Mouse (Mus musculus): ENCODE data around the gene Slc26a10. TPM values are rescaled to one million over a fixed set of nuclear protein-coding genes. Genes with fewer than 3 reads are reported as not detected.

The Slc26a10 gene
- total and polyA plus RNA-seq, 2 experiments from 2014 or later, result 0.10 to 0.80 TPM

DNA sequence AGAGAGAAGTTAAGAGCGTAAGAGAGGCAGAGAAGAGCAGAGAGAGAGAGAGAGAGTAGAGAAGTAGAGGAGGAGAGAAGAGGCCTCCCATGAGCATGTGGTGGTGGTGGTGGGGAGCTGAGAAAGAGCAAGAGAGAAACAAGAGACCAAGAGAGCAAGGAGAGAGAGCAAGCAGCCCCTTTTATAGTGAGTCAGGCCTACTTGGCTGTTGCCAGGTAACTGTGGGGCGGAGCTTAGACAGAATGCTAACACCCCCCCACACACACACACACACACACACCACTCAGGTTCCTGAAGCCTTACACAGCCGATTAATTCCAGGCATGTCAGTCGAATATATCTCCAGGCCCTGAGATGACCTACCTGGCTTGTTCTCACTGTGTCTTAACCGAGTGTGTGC is 35.1 kb downstream of the Slc26a10 start:
- DNase-seq, result no peak
- H3K27ac ChIP-seq (ENCODE audit: low read depth, low read length), result no peak overlapping the region
- no peak overlapping the region for H3K9ac ChIP-seq
- no peaks in the 10 kb centered on the region for H3K27me3 ChIP-seq (ENCODE audit: insufficient read depth, low read length)
- no peaks in the 10 kb centered on the region for H3K9me3 ChIP-seq (ENCODE audit: low read length)
- H3K36me3 ChIP-seq (ENCODE audit: insufficient read depth), result no peaks in the 10 kb centered on the region
- no peak overlapping the region for H3K4me3 ChIP-seq (ENCODE audit: low read depth, low read length)
- H3K4me1 ChIP-seq (ENCODE audit: insufficient read depth), result no peaks in the 10 kb centered on the region
- no peak overlapping the region for H3K4me2 ChIP-seq (ENCODE audit: low read depth)
- ATAC-seq, result no peak
- 79% methylated on average over 5 of the region's 5 CpGs for WGBS
- TF ChIP-seq CTCF (IDR thresholded peaks at IDR 0.05; ENCODE audit: low read depth), result no peak

DNA sequence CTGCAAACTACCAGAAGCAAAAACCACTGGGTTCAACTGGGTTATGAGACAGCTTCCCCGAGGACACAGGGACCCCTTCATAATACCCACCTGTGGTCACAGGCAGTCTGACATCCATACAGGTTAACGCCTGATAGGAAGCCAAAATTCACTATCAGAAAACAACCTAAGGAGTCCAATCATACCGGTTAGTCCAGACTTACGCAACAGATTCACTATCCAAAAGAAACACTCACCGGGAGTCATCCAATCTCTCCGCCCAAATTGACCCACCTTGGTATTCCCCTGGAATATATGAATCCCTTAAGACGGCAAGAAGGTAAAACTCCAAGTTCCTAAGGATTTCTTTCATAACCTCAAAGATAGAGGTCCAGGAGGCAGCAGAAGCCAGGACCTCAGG is 35.9 kb downstream of the Slc26a10 start:
- no peak overlapping the region for H3K9ac ChIP-seq
- H3K9me3 ChIP-seq (ENCODE audit: low read length), result no peaks in the 10 kb centered on the region
- DNase-seq, result no peak
- no peak for TF ChIP-seq CTCF (IDR thresholded peaks at IDR 0.05; ENCODE audit: low read depth)
- ATAC-seq, result no peak
- no peaks in the 10 kb centered on the region for H3K4me1 ChIP-seq (ENCODE audit: insufficient read depth)
- H3K27ac ChIP-seq (ENCODE audit: low read depth, low read length), result no peak overlapping the region
- H3K4me3 ChIP-seq (ENCODE audit: low read depth, low read length), result no peak overlapping the region
- 93% methylated on average over 7 of the region's 7 CpGs for WGBS
- H3K36me3 ChIP-seq (ENCODE audit: insufficient read depth), result no peaks in the 10 kb centered on the region
- H3K4me2 ChIP-seq (ENCODE audit: low read depth), result no peak overlapping the region
- H3K27me3 ChIP-seq (ENCODE audit: insufficient read depth, low read length), result no peaks in the 10 kb centered on the region

DNA sequence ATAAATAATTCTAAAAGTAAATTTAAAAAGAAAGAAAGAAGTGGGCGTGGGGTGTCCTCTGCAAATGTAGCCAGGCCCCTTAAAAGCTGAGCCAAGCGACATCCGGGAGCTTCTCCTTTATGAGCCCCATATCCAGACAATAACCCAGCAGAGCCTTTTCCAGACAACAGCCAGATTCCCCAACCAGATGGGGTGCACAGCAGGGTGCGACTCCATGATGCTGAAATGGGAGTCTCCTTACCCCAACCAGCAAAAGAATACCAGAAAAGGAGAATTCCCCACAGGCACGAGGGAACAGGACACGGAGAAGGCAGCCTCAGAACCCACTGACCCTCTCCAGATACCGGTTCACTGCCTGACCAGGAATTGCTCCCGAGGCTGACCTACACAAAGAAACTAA is 37.2 kb downstream of the Slc26a10 start:
- Histone ChIP-seq H3K4me1 (ENCODE audit: insufficient read depth) (no peaks in the 10 kb centered on the region), H3K4me3 (ENCODE audit: low read depth, low read length) (no peak overlapping the region)
- TF ChIP-seq CTCF (IDR thresholded peaks at IDR 0.05; ENCODE audit: low read depth), result no peak

DNA sequence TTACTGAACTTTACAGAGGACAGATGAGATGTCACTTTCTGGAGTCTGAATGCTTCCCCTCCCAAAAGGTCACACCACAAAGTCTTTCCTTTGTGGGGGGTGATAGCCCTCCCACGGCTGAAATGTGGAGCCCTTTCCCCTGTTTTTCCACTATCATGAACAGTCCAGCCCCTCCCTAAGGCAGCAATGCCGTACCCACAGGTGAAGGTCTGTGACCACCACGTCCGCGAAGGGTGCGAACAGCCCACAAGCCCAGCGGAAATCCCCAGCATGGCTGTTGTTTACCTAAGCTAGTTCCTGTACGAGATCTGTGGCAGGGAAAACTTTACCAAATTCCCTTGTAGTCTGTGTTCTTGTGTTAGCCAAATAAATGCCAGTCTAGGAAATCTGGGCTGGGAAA is 38.9 kb downstream of the Slc26a10 start:
- no peaks in the 10 kb centered on the region for H3K36me3 ChIP-seq (ENCODE audit: insufficient read depth)
- H3K27me3 ChIP-seq (ENCODE audit: insufficient read depth, low read length), result no peaks in the 10 kb centered on the region
- no peaks in the 10 kb centered on the region for H3K9me3 ChIP-seq (ENCODE audit: low read length)
- no peak for DNase-seq
- TF ChIP-seq CTCF (IDR thresholded peaks at IDR 0.05; ENCODE audit: low read depth), result no peak
- H3K4me2 ChIP-seq (ENCODE audit: low read depth), result no peak overlapping the region
- 84% methylated on average over 8 of the region's 8 CpGs for WGBS
- no peaks in the 10 kb centered on the region for H3K4me1 ChIP-seq (ENCODE audit: insufficient read depth)
- no peak overlapping the region for H3K9ac ChIP-seq
- no peak for ATAC-seq
- H3K27ac ChIP-seq (ENCODE audit: low read depth, low read length), result no peak overlapping the region
- no peak overlapping the region for H3K4me3 ChIP-seq (ENCODE audit: low read depth, low read length)

More for the DNA sequence above, 37.2 kb downstream of the Slc26a10 start:
- no peak overlapping the region for H3K9ac ChIP-seq
- H3K27ac ChIP-seq (ENCODE audit: low read depth, low read length), result no peak overlapping the region
- H3K4me2 ChIP-seq (ENCODE audit: low read depth), result no peak overlapping the region
- 82% methylated on average over 8 of the region's 8 CpGs for WGBS
- H3K27me3 ChIP-seq (ENCODE audit: insufficient read depth, low read length), result no peaks in the 10 kb centered on the region
- ATAC-seq (no peak), DNase-seq (no peak)
- no peaks in the 10 kb centered on the region for H3K36me3 ChIP-seq (ENCODE audit: insufficient read depth)
- H3K9me3 ChIP-seq (ENCODE audit: low read length), result no peaks in the 10 kb centered on the region

DNA sequence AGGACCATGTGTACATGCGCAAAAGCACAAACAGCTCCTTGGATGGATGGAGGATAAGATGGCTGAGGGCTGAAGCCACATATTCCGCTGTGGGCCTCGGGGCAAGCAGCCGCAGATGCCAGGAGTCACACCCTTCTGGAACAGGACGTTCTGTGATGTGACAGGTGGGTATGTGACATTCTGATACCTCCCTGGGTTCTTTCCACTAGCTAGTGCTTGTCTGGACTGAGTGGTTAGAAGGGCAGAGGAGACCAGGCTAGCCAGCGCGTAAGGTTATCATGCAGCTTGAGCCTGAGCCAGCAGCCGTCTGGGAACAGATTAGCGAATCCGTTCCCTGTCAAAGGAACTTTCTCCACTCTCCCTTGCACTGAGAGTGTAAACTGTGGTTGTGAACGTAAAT is 39.5 kb downstream of the Slc26a10 start:
- no peak overlapping the region for H3K4me3 ChIP-seq (ENCODE audit: low read depth, low read length)
- H3K36me3 ChIP-seq (ENCODE audit: insufficient read depth), result no peaks in the 10 kb centered on the region
- no peaks in the 10 kb centered on the region for H3K9me3 ChIP-seq (ENCODE audit: low read length)
- no peak overlapping the region for H3K27ac ChIP-seq (ENCODE audit: low read depth, low read length)
- H3K4me1 ChIP-seq (ENCODE audit: insufficient read depth), result no peaks in the 10 kb centered on the region
- H3K27me3 ChIP-seq (ENCODE audit: insufficient read depth, low read length), result no peaks in the 10 kb centered on the region
- WGBS, result 90% methylated on average over 11 of the region's 11 CpGs
- no peak for ATAC-seq
- H3K4me2 ChIP-seq (ENCODE audit: low read depth), result no peak overlapping the region
- DNase-seq, result no peak
- TF ChIP-seq CTCF (IDR thresholded peaks at IDR 0.05; ENCODE audit: low read depth), result no peak
- H3K9ac ChIP-seq, result no peak overlapping the region

DNA sequence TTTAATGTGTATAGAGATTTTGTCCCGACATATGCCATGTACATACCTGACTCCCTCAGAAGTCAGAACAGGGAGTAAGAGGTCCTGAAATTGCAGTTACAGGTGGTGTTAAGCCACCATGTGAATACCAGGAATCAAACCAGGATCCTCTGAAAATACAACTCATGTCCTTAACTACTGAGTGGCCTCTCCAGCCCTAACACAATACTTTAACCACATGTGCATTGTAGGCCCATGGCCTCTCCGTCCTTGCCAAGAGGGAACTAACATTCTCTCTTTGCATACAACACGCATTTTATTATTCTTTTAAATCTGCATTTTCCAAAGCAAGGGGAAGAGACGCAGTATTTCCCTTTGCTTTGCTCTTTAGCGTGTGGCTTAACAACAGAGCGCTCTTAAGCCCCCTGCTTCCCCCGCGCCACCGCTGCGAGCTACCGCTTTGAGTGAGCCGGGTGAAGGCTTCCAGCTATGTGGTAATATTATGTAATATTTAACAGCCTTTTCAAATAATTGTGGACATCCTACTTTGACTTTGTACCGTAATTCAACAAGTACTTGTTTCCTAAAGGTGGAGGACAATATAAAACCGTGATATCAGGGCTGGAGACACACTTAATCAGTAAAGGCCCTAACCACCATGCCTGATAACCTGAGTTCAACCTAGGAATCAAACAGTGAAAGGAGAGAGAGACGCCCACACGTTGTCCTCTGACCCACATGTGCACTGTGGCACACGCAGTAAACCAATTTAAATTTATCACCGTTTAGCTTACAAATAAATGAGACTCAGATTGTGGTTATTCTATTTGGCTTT is 41.9 kb downstream of the Slc26a10 start:
- Histone ChIP-seq H3K4me2 (ENCODE audit: low read depth) (no peak overlapping the region), H3K9me3 (ENCODE audit: low read length) (no peaks in the 10 kb centered on the region), H3K4me3 (ENCODE audit: low read depth, low read length) (no peak overlapping the region), H3K9ac (no peak overlapping the region), H3K4me1 (ENCODE audit: insufficient read depth) (no peaks in the 10 kb centered on the region), H3K36me3 (ENCODE audit: insufficient read depth) (no peaks in the 10 kb centered on the region), H3K27me3 (ENCODE audit: insufficient read depth, low read length) (no peaks in the 10 kb centered on the region), H3K27ac (ENCODE audit: low read depth, low read length) (no peak overlapping the region)
- WGBS, result 88% methylated on average over 18 of the region's 18 CpGs
- ATAC-seq (no peak), DNase-seq (no peak)
- TF ChIP-seq CTCF (IDR thresholded peaks at IDR 0.05; ENCODE audit: low read depth), result no peak

DNA sequence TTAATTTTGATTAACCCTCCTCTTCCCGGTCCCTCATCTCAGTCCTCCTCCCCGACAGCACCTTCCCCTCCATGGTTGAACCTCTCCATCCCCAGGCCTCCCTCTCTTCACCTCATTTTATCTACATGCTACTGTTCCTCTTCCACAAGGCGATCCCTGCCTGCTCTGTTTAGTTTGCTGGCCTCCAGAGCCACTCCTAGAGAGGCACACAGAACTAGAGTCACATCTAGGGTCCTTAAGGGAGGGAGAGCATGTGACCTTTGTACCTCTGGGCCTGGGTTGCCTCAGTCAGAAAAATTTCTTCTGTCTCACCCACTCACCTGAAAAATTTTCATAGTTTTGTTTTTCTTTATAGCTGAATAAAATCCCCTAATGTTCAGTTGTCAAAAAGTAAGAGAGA is 42.5 kb downstream of the Slc26a10 start:
- Histone ChIP-seq H3K4me2 (ENCODE audit: low read depth) (no peak overlapping the region), H3K27me3 (ENCODE audit: insufficient read depth, low read length) (no peaks in the 10 kb centered on the region), H3K4me3 (ENCODE audit: low read depth, low read length) (no peak overlapping the region), H3K36me3 (ENCODE audit: insufficient read depth) (no peaks in the 10 kb centered on the region), H3K9ac (no peak overlapping the region), H3K27ac (ENCODE audit: low read depth, low read length) (no peak overlapping the region), H3K9me3 (ENCODE audit: low read length) (no peaks in the 10 kb centered on the region), H3K4me1 (ENCODE audit: insufficient read depth) (no peaks in the 10 kb centered on the region)
- ATAC-seq, result no peak
- 97% methylated on average over 3 of the region's 3 CpGs for WGBS
- no peak for DNase-seq
- no peak for TF ChIP-seq CTCF (IDR thresholded peaks at IDR 0.05; ENCODE audit: low read depth)
